In genomic region chr19:27040321-27041025, GRCm38 (mm10) we compare ENCODE assay signal across 13 mouse cellular contexts.
"Had no signal": no experiment of that assay in that cellular context is flagged by ENCODE, and none has a peak within 500 bp of the region (broad histone marks: within the 10 kb centered on the region; RNA-seq: fewer than 3 reads in every experiment).

No protein-coding gene starts in this region.

- H3K4me3 ChIP-seq: limb, embryonic 10.5 days; midbrain, embryonic 10.5 days; myocyte had no signal

- H3K9me3 ChIP-seq: limb, embryonic 10.5 days; midbrain, embryonic 10.5 days had no signal

- H3K36me3 ChIP-seq: limb, embryonic 10.5 days; midbrain, embryonic 10.5 days had no signal

- DNase-seq: kidney, postnatal 36 days; layer of hippocampus, adult 9-11 months; lung, embryonic 14.5 days; lung, postnatal 10 days; lung, postnatal 4 days; midbrain, embryonic 14.5 days; retina, postnatal 1 day; right cerebral cortex, postnatal 14 days; thymus, postnatal 36 days had no signal

- H3K9ac ChIP-seq: lung, embryonic 14.5 days had no signal

- H3K27ac ChIP-seq: limb, embryonic 10.5 days; midbrain, embryonic 10.5 days had no signal

- H3K4me2 ChIP-seq: liver, embryonic 11.5 days; lung, embryonic 14.5 days had no signal
